Mouse (Mus musculus) layer of hippocampus, postnatal 14 days (tissue): ENCODE data around the gene Poc5. TPM values are rescaled to one million over a fixed set of nuclear protein-coding genes. Genes with fewer than 3 reads are reported as not detected.

Experiments
- microRNA-seq, 2 experiments: library from miRNA; unstranded; fragments of <30 nt; microRNA quantifications; one replicate each; pipeline ENCODE4 v1.2.0; 2021
- total RNA-seq, 2 experiments: library from RNA; stranded (reverse); gene quantifications; 2 replicates each; pipeline ENCODE4 v1.2.3; 2021

The Poc5 gene
- total RNA-seq, 2 experiments from 2014 or later: 30.2 to 34.9 TPM

Small RNA genes lying within 50 kb of the gene (microRNA-seq; reads per million reads assigned to microRNA genes)
- 0 reads per million in 2 experiments for gene Gm25213

Other genes starting within 250 kb of the Poc5 start
- gene Ankdd1b, start 82.9 kb downstream of the Poc5 start, total RNA-seq: under 1 TPM in 1 of 2 experiments, not detected in 1; 0.23 TPM
- not detected for gene Gm17622, start 102.4 kb downstream of the Poc5 start, total RNA-seq
- gene Polk, start 154.3 kb downstream of the Poc5 start, total RNA-seq: 10 to 100 TPM; 10.4 to 11.4 TPM
- gene Col4a3bp, start 154.3 kb downstream of the Poc5 start, total RNA-seq: 10 to 100 TPM; 56.8 to 57.5 TPM